Mouse (Mus musculus): ENCODE results near the gene Ndufs7.
"Not testable (repeated sequence)": the region's sequence is repeated elsewhere in the genome, so short reads cannot be mapped to it uniquely, and the experiment has no call there.

Gene Ndufs7

DNA sequence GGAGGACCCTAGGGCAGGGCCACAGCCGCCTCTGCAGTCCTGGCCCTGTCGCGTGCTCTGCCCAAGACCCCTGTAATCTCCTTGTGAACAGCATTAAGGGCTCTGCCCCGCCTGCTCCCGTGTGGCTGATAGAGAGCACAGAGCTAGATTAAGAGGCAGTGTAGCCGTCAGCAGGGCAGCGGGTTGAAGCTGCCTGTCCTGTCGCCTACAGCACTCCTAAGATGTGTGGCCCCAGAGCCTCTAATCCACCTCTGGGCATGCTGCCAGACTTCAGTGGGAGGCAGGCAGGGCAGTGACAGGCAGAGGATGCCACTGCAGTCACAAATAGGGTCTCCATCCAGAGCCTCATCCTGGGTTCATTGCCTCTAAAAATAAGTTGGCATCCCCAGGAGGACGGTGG is 6.8 kb upstream of the Ndufs7 start:
- DNase-seq (ENCODE audit: low spot score in 2 of 2) = no peak

DNA sequence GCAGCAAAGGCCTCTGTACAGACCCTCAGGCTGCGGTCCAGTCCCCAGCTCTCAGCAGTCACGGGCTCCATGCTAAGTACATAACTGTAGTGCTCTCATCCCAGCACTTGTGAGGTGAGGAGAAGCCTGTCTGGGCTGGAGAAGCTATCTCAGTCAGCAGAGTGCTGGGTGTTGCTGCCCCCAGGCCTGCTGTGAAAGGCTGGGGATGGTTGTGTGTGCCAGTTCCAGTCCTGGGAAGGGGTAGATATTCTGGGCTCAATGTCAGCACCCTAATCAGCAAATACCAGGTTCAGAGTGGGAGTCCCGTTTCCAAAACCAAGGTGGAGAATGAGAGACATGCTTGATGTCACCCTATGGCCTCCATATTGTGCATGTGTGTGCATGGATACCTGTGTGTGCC is 6.3 kb upstream of the Ndufs7 start:
- DNase-seq (ENCODE audit: low spot score in 2 of 2) = no peak

DNA sequence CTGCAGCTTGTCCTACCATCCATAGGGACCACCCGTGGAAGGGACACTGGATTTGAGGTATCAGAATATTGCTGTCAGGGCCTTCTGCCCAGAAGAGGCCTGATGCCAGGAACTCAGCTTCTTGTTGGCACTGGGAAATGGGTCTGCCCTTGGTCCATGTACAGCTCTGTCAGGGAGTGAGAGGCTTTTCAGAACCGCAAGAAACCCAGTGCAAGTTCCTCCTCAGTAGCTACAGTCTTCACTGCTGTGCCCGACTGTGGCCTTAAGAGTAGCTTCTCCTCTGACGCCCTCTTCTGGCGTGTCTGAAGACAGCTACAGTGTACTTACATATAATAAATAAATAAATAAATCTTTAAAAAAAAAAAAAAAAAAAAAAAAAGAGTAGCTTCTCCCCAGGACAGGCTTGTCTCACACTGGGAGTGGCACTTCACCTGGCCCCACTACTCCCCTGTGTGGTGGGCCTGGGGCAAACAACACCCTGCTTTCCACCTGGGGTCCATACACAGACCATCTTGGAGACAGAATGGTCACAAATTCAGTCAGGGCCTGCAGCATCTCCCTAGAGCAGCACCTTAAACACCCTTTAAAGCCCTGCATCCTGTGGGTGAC is 4.0 kb upstream of the Ndufs7 start:
- DNase-seq (ENCODE audit: low spot score in 2 of 2) = no peak

DNA sequence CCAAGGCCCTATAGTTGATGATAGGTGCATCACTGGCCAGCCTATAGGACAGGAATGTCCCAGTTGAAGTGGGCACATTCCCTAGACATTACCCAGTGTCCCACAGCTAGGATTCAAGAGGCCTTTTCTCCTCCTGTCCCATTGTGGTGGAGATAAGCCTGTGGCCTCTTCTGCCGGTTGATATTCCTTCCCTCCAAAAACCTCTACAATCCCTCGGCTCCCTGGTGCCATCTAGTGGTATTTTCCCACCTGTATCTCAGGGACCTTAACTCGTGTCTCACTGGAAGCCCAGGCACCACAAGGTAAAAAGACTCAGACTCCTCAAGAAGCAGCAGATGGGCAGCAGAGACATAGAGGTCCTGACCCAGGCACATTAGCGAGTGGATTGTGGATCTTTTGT is 3.3 kb upstream of the Ndufs7 start:
- DNase-seq (ENCODE audit: low spot score in 2 of 2) = peak in 1 of 2 experiments; percentile 73

DNA sequence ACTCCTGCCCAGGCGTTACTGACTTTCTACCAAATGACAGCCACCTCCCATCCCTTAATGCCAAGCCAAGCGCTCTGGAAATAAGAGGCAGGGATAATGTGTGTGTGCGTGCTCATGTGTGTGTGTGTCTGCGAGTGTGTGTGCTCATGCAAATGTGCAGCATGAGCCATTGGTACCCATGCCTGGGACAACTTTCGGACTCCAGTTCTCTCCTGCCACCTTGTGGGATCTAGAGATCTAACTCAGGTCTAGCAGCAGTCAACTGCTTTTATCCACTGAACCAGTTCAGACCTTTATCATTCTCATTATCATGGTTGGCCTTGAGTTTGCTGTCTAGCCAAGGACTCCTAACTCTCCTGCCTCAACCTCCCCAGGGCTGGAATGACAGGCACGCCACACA is 1.1 kb upstream of the Ndufs7 start:
- no peak for DNase-seq (ENCODE audit: low spot score in 2 of 2)

DNA sequence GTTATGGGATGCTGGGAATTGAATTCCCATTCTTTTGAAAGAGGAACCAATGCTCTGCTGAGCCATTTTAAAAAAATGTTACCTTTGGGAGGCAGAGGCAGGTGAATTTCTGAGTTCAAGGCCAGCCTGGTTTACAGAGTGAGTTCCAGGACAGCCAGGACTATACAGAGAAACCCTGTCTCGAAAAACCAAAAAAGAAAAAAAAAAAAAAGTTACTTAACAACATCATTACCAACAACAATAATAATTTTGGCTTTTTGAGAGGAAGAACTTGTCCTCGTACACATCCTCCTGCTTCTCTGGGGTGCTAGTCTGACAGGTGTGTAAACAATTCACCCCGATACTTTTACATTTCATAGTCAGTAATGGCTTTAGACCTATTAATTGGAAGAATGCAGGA is 484 bp upstream of the Ndufs7 start:
- not testable (repeated sequence) for DNase-seq (ENCODE audit: low spot score in 2 of 2)

DNA sequence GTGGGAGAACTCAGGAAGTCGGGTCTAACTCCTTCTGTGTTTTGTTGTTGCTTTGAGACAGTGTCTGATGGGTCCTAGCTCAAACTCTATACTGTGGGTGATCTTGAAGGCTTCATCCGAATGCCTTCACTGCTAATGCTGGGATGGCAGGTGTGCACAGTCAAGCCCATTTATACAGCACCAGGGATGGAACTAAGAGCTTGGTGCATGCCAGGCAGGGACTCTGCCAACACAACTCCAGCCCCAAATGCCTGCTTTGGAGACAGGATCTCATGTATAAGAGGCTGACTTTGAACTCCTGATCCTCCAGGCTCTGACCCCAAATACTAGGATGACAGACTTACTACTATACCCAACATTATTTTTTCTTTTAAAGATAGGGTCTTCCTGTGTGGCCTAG is 1.1 kb downstream of the Ndufs7 start:
- no peak for DNase-seq (ENCODE audit: low spot score in 2 of 2)

DNA sequence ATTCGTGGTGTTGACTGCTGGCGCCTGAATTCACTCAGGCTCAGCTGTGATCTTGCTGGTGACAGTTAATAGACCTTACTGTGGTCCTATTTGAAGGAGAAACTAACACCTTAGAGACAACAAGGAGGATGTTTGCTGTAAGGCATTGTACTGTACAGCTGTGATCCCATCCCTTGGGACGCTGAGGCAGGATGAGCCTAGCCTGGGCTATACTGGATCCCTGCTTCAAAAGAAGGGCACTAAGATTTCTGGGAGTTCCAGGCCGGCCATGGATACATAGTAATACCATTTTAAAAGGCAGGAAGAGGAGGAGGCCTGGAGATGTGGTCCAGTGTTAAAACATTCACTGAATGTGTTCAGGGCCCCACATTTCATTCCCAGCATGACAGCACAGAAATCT is 1.7 kb downstream of the Ndufs7 start:
- DNase-seq (ENCODE audit: low spot score in 2 of 2) = no peak

DNA sequence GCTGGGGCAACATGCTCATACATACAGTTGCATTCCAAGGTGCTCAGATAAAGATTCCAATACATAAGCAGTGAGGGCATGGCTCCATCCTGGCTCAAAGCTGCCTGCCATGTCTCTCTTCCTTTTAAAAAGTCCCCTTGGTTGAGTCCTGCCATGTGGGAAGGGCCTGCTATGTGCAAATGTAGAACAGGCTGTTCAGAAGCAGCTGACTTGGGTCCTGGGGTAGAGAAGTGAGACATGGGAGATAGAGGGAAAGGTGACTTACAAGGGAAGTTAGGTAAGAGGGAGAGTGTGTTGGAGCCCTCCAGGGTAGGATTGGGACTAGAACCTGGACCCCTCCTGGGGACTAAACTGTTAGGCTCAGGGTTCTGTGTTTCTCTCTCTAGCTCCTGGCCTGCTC is 3.1 kb downstream of the Ndufs7 start:
- no peak for DNase-seq (ENCODE audit: low spot score in 2 of 2)

DNA sequence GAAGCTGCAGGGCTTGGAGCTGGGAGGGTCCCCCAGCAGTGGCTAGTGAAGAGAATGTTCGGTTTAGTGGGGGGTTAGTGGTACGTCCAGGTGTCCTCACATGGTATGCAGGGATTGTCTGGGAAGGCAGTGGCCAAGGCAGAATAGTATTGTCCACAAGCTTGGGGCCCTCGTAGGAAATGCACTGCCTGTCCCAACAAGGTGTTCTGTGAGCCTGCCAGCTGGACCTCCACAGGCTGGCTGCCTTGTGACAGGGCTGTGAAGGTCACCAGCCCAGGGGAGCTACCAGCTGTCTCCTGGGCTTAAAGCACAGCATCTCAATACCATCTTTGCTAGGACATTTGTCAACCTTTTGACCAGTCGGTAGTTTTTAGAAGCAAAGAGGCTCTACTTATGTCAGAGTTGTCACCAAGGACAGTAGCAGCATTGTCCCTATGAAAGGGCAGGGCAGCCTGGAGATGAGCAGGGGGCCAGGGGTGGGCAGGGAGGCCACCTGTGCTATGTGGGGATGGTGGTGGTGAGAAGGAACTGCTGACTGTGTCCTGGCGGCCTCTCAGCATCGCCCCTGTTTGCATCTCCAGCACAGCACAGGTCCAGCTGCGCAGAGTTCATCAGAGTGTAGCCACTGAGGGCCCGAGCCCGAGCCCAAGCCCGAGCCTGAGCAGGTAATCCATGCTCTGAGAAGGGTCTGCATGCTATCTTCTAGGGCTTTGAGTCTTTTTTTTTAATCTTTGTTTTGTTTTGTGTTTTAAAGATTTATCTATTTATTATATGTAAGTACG is 3.8 kb downstream of the Ndufs7 start:
- DNase-seq (ENCODE audit: low spot score in 2 of 2) = no peak

DNA sequence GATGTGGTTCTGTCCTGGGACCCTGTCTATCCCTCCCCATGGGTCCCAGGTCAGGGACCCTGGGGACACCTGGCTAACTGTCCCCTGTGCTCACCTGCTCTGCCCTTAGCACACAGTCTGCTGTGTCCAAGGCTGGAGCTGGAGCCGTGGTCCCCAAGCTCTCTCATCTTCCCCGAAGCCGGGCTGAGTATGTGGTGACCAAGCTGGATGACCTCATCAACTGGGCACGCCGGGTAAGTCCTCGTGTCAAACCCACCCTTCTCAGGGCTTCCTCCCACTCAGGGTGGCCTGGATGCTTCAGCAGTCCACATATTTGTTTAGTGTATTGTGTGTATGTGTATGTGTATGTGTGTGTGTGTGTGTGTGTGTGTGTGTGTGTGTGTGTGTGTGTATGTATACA is 4.6 kb downstream of the Ndufs7 start:
- no peak for DNase-seq (ENCODE audit: low spot score in 2 of 2)

DNA sequence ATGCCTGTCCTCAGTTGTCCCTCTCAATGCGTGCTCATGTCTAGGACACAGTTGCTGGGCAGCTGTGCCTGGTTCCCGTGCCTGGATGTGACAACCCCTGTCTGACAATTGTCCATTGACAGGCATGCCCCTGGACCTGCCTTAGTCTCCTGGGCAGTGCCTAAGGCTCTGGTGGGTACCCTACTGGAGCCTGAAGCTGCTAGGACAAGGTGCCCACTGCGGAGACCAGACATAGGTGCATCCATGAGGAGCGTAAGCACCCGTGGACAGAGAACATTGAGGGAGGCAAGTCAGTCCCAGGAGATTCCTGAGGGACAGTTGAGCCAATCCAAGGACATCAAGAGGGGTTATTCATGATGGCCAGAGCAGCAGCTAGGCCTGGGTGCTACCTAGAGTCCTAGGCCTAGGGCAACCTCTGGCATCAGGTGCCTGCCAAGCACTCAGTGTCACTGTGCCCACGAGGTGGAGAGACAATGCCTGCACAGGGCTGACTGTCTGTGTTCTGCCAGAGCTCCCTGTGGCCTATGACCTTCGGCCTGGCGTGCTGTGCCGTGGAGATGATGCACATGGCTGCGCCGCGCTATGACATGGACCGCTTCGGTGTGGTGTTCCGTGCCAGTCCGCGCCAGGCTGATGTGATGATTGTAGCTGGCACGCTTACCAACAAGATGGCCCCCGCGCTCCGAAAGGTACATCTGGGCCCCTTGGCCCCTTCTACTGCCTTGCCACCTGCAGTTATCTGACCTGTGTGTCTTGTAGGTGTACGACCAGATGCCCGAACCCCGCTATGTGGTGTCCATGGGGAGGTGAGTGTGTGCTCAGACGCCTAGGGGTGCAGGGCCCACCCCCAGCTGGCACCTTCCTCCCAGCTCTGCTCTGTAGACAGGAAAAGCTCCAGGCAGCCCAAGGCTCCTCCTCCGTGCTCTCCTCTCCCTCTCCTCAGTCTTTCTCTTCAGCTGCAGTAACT is 5.7 kb downstream of the Ndufs7 start:
- DNase-seq (ENCODE audit: low spot score in 2 of 2) = no peak

DNA sequence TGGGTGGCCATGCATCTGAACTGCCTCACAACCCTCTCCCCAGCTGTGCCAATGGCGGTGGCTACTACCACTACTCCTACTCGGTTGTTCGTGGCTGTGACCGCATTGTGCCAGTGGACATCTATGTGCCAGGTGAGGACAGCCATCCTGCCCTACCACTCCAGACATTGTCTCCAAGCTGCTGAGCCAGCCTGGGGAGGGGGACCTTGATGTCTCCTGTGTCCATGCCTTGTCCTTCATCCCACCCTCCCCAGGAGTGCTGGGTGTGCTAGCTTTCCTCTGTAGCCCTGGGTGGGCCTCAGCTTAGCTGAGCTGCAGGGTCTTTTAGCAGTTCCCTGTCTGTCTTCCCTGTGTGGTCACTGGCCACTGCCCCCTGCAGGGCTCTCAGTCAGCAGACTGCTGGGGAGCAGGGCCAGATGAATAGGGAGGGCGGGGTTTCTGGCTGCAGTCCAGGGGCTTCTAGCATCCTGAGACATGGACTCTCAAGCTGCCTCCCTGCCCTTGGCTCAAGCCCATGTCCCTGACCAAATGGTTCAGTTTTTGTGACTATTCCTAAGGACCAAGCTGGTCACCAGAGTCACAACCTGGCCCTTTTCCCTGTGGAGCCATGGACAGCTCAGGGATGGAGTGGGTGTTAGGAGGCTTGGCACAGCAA is 7.1 kb downstream of the Ndufs7 start:
- DNase-seq (ENCODE audit: low spot score in 2 of 2) = no peak

DNA sequence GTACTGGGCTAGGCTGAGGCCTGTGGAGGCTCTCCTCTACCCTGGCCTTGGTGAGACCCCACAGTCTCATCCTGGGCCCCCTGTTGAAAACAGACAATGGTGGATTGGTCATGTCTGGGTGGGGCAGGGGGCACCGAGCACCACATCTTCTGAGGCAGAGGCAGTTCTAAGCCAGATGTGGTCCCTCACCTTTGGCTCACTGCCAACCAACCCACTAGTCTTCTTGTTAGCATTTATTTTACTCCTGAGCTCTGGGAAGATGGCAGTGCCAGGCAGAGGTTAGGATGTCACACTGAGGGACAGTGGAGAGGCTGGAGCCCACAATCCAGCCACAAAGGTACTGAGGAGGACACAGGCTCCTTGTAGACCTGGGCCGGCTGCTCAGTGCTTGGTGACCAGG is 9.0 kb downstream of the Ndufs7 start:
- no peak for DNase-seq (ENCODE audit: low spot score in 2 of 2)

DNA sequence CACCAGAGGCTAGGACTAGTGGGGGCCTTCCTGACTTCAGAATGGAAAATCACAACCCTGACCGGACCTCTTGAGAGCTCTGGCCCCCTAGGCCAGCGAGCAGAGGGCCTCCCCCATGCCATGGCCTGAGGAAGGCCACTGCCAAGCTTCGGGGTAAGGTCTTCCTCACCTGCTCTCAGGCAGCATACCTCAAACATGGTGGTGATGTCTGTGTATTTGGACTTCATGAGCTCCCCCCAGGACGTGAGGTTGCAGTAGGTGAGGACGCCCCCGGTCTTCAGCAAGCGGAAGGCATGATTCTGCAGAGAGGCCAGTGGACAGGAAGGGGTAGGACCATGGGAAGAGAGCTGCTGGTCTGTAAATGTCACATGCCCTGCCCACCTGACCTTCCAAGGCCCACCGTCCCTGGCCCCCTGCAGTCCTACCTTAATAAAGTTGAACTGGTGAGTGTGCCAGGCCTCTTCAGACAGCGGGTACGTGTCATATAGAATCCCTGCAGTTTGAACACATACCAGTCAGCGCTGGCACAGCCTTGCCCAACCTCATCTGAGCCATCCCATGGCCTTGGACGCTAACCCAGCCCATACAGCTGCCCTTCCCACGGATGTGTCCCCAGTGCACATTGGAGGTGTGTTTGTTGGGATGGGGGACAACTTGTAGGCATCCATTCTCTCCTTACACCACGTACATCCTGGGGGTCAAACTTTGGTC is 10.0 kb downstream of the Ndufs7 start:
- no peak for DNase-seq (ENCODE audit: low spot score in 2 of 2)

DNA sequence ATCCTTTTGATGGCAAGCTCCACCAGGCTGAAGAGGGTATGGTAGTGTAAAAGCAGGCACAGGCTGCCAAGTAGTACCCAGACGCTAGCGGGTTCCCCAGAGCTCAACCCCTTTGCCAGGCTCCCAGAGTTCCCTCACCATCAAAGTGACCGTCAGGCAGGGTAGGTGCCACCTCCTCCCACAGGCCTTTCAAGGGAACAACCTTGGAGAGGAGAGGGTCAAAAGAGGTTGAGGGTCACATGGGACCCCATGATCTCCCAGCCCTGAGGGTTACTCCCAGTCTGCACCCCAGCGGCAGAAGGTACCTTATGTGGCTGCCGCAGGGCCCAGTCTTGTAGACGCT is 10.5 kb downstream of the Ndufs7 start:
- DNase-seq (ENCODE audit: low spot score in 2 of 2) = no peak

DNA sequence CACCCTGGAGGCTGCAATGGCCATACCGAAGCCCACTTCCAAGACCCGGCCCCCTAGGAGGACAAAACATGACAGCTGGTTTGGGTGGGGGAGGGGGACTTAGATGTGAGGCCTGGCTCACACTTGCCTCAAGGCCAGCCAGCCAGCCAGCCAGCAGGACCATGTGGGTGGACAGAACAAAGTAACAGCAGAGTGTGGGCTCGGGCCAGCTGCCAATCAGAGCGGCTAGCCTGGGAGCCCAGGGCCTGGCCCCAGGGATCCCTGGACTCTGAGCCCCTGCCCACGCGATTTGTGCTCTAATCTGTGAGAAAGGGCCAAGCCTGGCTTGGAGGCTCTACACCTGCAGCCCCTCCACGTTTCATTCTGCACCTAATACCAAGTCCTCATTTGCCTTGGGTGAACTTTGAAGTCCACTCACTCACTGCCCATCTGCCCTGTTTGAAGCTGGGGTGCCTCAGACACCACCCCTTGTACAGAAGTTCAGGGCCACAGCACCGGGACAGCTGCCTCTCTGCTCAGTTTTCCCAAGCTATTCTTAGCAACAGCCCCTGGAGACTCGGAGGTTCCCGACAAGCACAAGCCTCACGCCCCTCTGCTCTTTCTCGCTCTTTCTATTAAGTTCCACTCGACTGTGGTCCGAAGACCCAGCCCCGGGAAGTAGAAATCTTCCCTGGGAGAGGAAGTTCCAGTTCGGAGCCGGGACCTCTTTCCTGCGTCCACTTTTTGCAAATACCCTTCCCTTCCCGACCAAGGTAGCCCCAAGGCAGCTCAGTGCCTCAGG is 11.1 kb downstream of the Ndufs7 start:
- DNase-seq (ENCODE audit: low spot score in 2 of 2) = peak; percentile 69

DNA sequence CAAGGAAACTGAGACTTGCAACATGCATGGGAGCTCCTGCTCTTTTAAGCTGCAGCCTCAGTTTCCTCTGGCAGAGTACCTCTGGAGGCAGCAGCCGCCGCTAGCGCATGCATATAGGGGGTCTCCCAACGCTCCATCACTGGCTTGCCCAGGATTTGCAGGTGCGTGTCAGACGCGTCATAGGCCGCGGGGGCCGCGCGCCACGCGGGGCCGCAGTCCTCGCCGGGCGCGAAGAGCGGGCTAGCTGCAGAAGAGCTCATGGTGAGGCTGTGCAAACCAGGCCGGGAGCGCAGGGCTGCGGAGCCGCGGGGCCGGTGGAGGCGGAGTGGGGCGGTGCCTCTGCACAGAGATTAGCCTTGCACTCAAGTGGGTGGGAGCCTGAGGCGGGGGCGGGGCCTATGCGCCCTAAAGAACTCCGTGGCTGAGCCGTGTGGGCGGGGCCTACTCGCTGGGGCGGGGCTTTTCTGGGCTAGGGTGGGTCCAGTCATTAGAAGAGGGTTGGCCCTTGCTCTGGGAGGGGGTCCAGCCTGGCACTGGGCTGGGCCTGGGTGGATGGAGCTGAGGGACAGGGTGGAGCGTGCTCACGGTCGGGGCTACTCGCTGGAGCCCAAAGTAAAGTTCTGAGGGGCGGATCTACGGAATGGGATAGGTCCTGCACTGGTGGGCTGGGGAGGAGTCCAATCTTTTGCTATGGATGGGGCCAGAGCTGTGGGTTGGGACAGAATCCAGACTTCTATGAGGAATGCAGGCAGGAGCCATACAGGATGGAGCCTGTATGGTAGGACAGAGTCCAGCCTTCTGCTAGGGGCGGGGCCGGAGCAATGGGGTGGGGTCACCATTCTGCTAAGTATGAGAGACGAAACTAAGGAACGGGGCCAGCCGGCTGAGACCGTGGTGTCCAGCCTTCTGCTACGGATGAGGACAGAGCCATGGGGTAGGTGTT is 12.0 kb downstream of the Ndufs7 start, which contains the start of the genes Gamt and Dazap1:
Gene Gamt (minus strand): TSS at position 371 of the 943 bp plus-strand sequence.
Gene Dazap1 (plus strand): TSS at position 845 of the 943 bp plus-strand sequence.
- peak; percentile 87 to 92 for DNase-seq (ENCODE audit: low spot score in 2 of 2)

DNA sequence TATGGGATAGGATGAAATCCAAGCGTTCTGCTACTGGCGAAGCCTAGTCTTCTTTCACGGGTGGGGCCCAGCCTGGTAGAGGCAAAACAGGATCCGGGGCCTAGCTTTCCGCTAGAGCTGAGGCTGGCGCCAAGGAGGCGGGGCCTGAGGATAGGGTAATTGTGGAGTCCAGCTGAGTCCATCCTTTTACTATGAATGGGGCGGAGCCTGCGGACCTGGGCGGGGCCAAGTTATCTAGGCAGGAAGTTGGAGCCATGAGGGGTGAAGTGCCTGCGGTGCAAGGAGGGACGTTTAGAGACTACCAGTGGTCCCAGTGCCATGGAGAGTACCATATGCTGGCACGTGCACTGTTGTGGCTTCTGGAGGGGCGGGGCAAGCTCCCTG is 12.7 kb downstream of the Ndufs7 start:
- DNase-seq (ENCODE audit: low spot score in 2 of 2) = peak; percentile 87 to 90

All from frontal cortex, postnatal 10 days (tissue).